Mouse (Mus musculus) neural tube, embryonic 13.5 days (tissue): Measurements from ENCODE around the gene D930048N14Rik. TPM values are rescaled to one million over a fixed set of nuclear protein-coding genes. Genes with fewer than 3 reads are reported as not detected.

Experiments
- ATAC-seq: fragments of 200-750 bp; cut with Nextera tagmentation; 2 replicates; pipeline ENCODE4 v1.8.0; 2017; ENCODE audit warnings: low read depth, mild to moderate bottlenecking, moderate TSS enrichment, moderate library complexity
- H3K27ac ChIP-seq: fragments of 300-500 bp; sonication (generic); replicated peaks from 2 replicates; pipeline ENCODE4 v1.5.1; 2015; ENCODE audit warnings: moderate library complexity, mild to moderate bottlenecking, inconsistent platforms
- H3K27me3 ChIP-seq: fragments of 300-500 bp; sonication (generic); 2 replicates; pipeline ENCODE4 v1.6.1; 2015; ENCODE audit warnings: mild to moderate bottlenecking, inconsistent platforms
- H3K36me3 ChIP-seq: fragments of 300-500 bp; sonication (generic); 2 replicates; pipeline ENCODE4 v1.6.1; 2015; ENCODE audit warnings: mild to moderate bottlenecking, inconsistent platforms
- H3K4me1 ChIP-seq: fragments of 300-500 bp; sonication (generic); replicated peaks from 2 replicates; pipeline ENCODE4 v1.6.1; 2015; ENCODE audit warnings: inconsistent platforms
- H3K4me2 ChIP-seq: fragments of 300-500 bp; sonication (generic); 2 replicates; pipeline ENCODE4 v1.6.1; 2015; ENCODE audit warnings: inconsistent platforms, mild to moderate bottlenecking, moderate library complexity
- H3K4me3 ChIP-seq: fragments of 300-500 bp; sonication (generic); 2 replicates; pipeline ENCODE4 v1.5.1; 2015; ENCODE audit warnings: mild to moderate bottlenecking, inconsistent platforms
- H3K9ac ChIP-seq: fragments of 300-500 bp; sonication (generic); 2 replicates; pipeline ENCODE4 v1.6.1; 2015; ENCODE audit warnings: moderate library complexity, mild to moderate bottlenecking, inconsistent platforms
- H3K9me3 ChIP-seq: fragments of 300-500 bp; sonication (generic); 2 replicates; pipeline ENCODE4 v1.6.1; 2016; ENCODE audit warnings: inconsistent platforms
- WGBS: fragments of 180-500 bp; shearing (Covaris S2); methylation state at CpG from one replicate; pipeline ENCODE4 v1.1.7; 2015; 5-methylcytosine and 5-hydroxymethylcytosine counted together
- polyA plus RNA-seq: library from polyadenylated mRNA; unstranded; fragments of >200 nt; fragmentation: Nextera tagmentation; extraction: Ambion mirVana; gene quantifications from 2 replicates; pipeline ENCODE4 v1.2.1, GENCODE M21; 2015

The D930048N14Rik gene
- polyA plus RNA-seq, 1 experiment from 2014 or later = 0.64 TPM

DNA sequence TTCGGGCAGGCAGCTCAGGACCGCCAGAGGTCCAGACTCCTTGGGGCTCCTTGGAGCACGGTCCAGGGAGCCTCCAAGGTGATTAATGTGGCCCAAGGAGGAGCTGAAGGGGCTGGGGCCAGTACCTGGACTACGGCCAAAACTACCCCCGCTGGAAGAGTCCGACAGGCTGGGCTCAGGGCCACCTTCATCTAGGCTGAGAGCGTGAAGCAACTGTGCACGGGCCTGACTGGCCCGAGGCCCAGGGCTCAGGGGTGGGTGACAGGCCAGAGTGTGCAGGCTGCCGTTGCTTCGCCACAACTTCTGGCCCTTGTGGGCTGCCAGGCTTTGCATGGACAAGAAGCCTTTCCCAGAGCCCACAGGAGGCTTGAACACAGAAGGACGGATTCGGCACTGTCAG, 5.5 kb upstream of the D930048N14Rik start:
- ATAC-seq = no peak

DNA sequence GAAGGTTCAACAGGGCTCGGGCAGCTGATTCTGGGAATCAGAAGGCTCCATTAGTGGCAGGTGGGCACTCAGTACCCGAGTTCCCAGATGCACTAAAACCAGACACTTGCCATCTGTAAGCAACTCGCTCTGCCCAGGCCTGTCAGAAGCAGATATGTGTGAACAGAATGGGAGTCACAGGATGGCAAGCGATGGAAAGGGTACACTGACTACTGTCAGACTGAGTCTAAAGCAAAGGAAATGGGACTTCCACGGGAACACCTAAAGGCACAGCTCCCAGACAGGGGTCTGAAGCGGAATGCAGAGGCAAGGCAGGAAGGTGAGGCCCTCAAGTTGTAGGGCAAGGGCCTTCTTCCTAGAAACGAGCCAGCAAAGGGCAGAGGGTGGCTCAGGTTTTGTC, 4.5 kb upstream of the D930048N14Rik start:
- ATAC-seq = no peak
- Histone ChIP-seq H3K36me3 (0 out of 2 replicates have a peak, but pooled peaks cover 8% of the 10 kb centered on the region), H3K27ac (peak overlapping the region; percentile 72; the same call in 1 of the 2 replicates), H3K4me1 (peaks cover 53% of the 10 kb centered on the region), H3K9ac (no peak overlapping the region), H3K9me3 (no peaks in the 10 kb centered on the region), H3K4me2 (no peak overlapping the region), H3K27me3 (peaks cover 16% of the 10 kb centered on the region), H3K4me3 (no peak overlapping the region)
- whole genome bisulfite sequencing = 84% methylated on average over 7 of the region's 7 CpGs

More for the DNA sequence above, 5.5 kb upstream of the D930048N14Rik start:
- Histone ChIP-seq H3K27me3 (peaks cover 15% of the 10 kb centered on the region), H3K4me3 (no peak overlapping the region), H3K4me2 (no peak overlapping the region), H3K27ac (no peak overlapping the region), H3K36me3 (0 out of 2 replicates have a peak, but pooled peaks cover 8% of the 10 kb centered on the region), H3K9me3 (no peaks in the 10 kb centered on the region), H3K9ac (no peak overlapping the region), H3K4me1 (peaks cover 46% of the 10 kb centered on the region)
- 82% methylated on average over 13 of the region's 13 CpGs for WGBS

DNA sequence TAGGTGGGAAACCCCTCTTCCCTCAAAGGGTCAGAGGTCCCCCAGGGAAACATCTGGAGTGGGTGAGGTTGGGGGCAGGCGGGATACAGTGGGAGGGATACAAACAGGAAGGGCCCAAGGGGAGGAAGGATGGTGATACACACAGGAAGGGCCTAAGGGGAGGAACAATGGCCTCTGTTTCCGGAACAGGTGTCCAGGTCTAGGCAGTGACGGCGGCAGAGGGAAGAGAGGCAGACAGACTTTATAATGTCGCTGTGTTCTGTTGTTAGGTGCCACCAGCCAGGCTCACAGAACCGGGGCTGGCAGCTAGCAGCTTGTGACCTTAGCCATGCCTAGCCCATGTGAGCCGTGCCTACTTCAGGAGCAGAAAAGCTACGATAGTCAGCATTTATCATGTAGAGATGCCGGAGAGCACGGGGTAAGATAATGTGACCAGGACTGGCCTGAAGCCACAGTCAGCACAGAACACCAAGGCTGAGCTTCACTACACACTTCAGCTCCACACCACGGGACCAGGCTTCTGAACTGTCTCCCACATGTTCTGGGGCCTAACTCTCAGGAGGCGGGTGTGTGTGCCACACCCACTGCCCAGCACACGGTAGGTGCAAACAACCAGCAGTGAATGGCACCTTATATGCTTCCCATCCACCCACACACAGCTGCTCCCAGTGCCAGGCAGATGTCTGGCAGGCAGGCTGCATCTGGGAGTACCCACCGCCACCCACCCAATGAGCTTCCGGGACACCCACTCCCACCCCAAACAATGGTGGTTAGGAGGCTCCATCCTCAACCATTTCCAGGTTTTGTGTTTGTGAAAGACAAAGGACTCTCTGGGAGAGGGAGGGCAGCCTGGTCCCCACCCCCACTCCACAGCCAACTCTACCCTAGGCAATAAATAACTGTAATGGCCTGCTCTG, 3.7 kb upstream of the D930048N14Rik start:
- no peak for ATAC-seq
- Histone ChIP-seq H3K4me1 (peaks cover 53% of the 10 kb centered on the region), H3K4me2 (peak overlapping the region; percentile 14; the same call in 1 of the 2 replicates), H3K27me3 (peaks cover 18% of the 10 kb centered on the region), H3K27ac (peak overlapping the region; percentile 72), H3K9me3 (no peaks in the 10 kb centered on the region), H3K9ac (no peak overlapping the region; the same call in 1 of the 2 replicates), H3K36me3 (0 out of 2 replicates have a peak, but pooled peaks cover 8% of the 10 kb centered on the region), H3K4me3 (no peak overlapping the region)
- WGBS = 58% methylated on average over 15 of the region's 15 CpGs

DNA sequence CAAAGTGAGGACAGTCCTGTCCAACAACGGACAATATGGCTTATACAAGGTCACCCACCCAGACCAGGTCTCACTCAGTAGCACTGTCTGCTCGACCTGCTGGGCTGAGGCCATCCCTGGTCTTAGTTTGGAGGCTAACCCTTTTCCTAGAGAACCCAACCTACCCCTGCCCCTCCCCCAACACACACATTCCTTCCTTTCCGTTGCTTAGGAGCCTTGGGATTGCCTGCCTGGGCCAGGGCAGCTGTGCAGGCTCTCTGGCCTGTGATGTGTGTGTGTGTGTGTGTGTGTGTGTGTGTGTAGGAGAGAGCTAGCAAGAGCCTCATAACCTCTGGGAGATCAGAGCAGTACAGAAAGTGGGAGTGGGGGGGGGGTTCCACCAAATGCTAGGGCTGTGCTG, 2.2 kb upstream of the D930048N14Rik start:
- peak; percentile 45; the same call in 1 of the 2 replicates for ATAC-seq
- H3K4me3 ChIP-seq = peak overlapping the region; percentile 61
- 0 out of 2 replicates have a peak, but pooled peaks cover 8% of the 10 kb centered on the region for H3K36me3 ChIP-seq
- H3K27me3 ChIP-seq = peaks cover 20% of the 10 kb centered on the region
- H3K4me1 ChIP-seq = peaks cover 50% of the 10 kb centered on the region
- peak overlapping the region; percentile 93 for H3K4me2 ChIP-seq
- 13% methylated on average over 3 of the region's 3 CpGs for WGBS
- H3K9ac ChIP-seq = 0 out of 2 replicates have a peak overlapping the region, but pooled peaks have one; percentile 17
- H3K9me3 ChIP-seq = no peaks in the 10 kb centered on the region
- peak overlapping the region; percentile 67 for H3K27ac ChIP-seq

DNA sequence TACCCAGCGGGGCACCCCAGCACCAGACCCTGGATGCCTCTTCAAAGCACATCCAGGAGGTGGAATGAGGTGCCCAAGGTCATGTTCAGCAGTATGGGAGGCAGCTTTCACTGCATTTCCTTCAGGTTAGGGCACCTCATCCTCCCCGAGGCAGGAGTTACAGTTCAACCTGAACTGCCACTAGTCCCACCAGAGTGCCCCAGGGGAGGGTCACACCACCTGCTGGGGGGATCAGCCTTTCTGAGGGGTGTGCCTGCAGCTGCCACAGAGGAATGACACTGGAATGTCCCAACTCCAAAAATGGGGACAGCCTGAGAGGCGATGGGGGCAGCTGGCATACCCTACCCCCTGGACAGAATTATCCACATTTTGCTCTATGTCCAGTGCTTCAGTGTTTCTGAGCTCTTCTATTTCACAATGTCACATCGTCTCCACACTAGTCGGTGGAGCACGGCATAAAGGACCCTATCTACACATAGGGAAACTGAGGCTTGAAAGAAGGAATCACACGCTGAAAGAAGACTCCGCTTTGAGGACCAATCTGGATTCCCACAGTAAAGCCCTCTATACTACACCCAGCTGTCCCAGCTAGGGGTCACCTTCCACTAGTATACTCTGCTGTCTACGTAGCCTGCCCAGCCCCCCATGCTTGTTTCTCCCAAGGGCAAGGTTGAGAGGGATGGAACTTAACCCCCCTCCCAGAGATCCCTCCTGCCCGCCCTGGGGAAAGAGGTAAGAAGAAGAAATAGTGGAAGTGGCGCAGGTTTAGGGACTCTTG, 1.5 kb upstream of the D930048N14Rik start:
- Histone ChIP-seq H3K27ac (peak overlapping the region; percentile 67), H3K9me3 (no peaks in the 10 kb centered on the region), H3K27me3 (peaks cover 20% of the 10 kb centered on the region), H3K4me3 (peak overlapping the region; percentile 61), H3K9ac (peak overlapping the region; percentile 80), H3K4me1 (peaks cover 44% of the 10 kb centered on the region), H3K36me3 (0 out of 2 replicates have a peak, but pooled peaks cover 2% of the 10 kb centered on the region), H3K4me2 (peak overlapping the region; percentile 93)
- 27% methylated on average over 11 of the region's 11 CpGs for WGBS
- no peak for ATAC-seq

DNA sequence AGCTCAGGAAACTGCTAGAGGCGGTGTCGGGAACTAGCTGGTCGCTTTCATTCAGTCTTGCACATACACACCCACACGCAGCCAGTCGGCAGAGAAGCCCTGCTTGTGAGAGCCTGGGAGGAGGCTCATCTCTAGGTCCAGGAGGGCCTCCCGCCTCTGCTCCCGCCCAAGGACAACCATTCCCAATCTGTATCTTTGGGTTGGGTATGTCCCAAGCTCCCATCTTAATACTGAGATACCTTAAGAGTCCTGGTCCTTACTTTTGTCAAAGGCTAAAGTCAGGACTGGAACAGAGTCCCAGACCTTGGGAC, 910 bp upstream of the D930048N14Rik start:
- peak overlapping the region; percentile 80 for H3K9ac ChIP-seq
- H3K27ac ChIP-seq = no peak overlapping the region
- no peak for ATAC-seq
- H3K4me3 ChIP-seq = peak overlapping the region; percentile 61
- peak overlapping the region; percentile 93 for H3K4me2 ChIP-seq
- peaks cover 20% of the 10 kb centered on the region for H3K27me3 ChIP-seq
- H3K4me1 ChIP-seq = peaks cover 44% of the 10 kb centered on the region
- 7% methylated on average over 7 of the region's 7 CpGs for WGBS
- H3K36me3 ChIP-seq = no peaks in the 10 kb centered on the region
- H3K9me3 ChIP-seq = no peaks in the 10 kb centered on the region

DNA sequence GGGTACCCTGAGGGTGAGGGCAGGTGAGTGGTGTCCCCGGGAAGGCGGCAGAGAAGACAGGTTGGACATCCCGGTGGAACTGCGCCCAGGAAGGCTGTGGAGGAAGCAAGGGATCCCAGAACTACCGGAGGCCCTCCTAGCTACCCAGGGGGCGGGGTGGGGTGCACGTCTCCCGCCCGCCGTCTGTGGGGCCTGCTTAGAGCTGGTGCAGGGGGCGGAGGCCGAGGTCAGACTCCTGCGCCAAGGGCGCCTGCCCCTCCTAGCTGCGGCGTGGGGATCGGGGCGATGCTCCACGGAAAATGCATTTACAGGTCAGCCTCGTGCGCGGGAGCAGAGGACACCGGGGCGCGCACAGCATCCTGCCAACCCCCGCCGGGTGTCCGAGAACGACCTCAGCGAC, 493 bp upstream of the D930048N14Rik start:
- H3K4me2 ChIP-seq = peak overlapping the region; percentile 93
- peak; percentile 28; the same call in 1 of the 2 replicates for ATAC-seq
- under 1% methylated on average over 30 of the region's 30 CpGs for WGBS
- H3K27ac ChIP-seq = 0 out of 2 replicates have a peak overlapping the region, but pooled peaks have one; percentile 7
- peaks cover 20% of the 10 kb centered on the region for H3K27me3 ChIP-seq
- peak overlapping the region; percentile 61 for H3K4me3 ChIP-seq
- H3K9ac ChIP-seq = peak overlapping the region; percentile 80
- peaks cover 43% of the 10 kb centered on the region for H3K4me1 ChIP-seq
- H3K9me3 ChIP-seq = no peaks in the 10 kb centered on the region
- no peaks in the 10 kb centered on the region for H3K36me3 ChIP-seq

DNA sequence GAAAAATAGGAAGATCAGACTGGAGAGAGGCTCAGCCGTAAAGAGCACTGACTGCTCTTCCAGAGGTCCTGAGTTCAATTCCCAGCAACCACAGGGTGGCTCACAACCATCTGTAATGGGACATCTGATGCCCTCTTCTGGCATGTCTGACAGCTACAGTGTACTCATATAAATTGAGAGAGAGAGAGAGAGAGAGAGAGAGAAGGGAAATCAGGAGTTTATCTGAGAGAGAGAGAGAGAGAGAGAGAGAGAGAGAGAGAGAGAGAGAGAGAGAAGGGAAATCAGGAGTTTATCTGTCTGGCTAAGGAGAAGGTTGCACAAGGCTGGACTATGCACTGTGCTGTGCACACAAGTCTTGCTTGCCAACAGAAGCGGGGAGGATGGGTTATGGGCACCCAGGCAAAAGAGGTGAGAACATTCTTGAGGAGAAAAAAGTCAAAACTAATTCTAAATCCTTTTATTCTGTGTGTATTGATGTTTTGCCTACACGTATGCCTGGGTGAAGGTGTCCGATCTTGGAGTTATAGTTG, 2.2 kb downstream of the D930048N14Rik start:
- Histone ChIP-seq H3K4me3 (no peak overlapping the region), H3K4me1 (peaks cover 29% of the 10 kb centered on the region), H3K4me2 (no peak overlapping the region), H3K36me3 (no peaks in the 10 kb centered on the region), H3K9ac (no peak overlapping the region), H3K27me3 (peaks cover 20% of the 10 kb centered on the region), H3K9me3 (no peaks in the 10 kb centered on the region), H3K27ac (no peak overlapping the region)
- ATAC-seq = no peak
- 93% methylated on average over 4 of the region's 4 CpGs for WGBS

DNA sequence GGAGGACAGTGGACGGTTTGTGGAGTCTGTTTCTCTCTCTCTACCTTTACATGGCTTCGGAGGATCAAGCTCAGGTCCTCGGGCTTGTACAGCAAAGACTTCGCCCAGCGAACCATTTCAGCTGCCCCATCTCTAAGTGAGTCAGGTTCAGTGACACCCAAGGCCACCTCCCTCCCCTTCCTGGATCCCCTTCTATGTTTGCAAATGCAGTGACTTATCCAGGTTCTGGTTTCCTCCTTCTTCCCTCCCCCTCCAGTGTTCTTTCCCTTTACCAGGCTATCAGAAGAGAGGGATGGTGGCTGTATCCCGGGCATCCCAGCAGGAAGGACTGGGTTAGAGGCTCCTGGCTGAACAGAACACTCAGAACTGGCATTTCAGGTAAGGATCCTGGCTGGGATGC, 3.0 kb downstream of the D930048N14Rik start:
- Histone ChIP-seq H3K4me3 (no peak overlapping the region), H3K4me1 (peaks cover 30% of the 10 kb centered on the region), H3K4me2 (no peak overlapping the region), H3K9ac (no peak overlapping the region), H3K9me3 (no peaks in the 10 kb centered on the region), H3K27ac (no peak overlapping the region), H3K36me3 (no peaks in the 10 kb centered on the region), H3K27me3 (peaks cover 20% of the 10 kb centered on the region)
- ATAC-seq = no peak
- WGBS = 87% methylated on average over 6 of the region's 6 CpGs

DNA sequence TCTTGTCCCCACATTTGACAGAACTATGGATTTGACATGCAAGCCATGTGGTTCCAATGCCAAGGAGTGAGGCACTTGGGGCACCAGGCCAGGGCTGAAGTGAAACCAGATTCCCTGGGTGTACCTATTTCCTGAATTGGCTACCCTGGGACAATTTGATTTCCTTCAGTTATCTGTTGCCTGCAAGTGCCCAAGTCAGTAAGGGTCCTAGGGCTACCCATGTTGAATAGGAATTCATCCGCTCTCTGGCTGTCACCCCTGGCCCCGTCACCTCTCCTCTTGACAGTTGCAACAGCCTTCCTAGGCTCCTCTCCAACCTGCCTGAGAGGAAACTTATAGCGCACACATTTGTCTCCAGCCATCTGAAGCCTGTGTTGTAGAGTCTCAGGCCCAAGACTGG, 4.1 kb downstream of the D930048N14Rik start:
- WGBS = 92% methylated on average over 3 of the region's 3 CpGs
- Histone ChIP-seq H3K9ac (no peak overlapping the region), H3K36me3 (no peaks in the 10 kb centered on the region), H3K4me2 (no peak overlapping the region), H3K27me3 (peaks cover 8% of the 10 kb centered on the region), H3K9me3 (no peaks in the 10 kb centered on the region), H3K4me1 (peaks cover 24% of the 10 kb centered on the region), H3K27ac (no peak overlapping the region), H3K4me3 (no peak overlapping the region)
- no peak for ATAC-seq

DNA sequence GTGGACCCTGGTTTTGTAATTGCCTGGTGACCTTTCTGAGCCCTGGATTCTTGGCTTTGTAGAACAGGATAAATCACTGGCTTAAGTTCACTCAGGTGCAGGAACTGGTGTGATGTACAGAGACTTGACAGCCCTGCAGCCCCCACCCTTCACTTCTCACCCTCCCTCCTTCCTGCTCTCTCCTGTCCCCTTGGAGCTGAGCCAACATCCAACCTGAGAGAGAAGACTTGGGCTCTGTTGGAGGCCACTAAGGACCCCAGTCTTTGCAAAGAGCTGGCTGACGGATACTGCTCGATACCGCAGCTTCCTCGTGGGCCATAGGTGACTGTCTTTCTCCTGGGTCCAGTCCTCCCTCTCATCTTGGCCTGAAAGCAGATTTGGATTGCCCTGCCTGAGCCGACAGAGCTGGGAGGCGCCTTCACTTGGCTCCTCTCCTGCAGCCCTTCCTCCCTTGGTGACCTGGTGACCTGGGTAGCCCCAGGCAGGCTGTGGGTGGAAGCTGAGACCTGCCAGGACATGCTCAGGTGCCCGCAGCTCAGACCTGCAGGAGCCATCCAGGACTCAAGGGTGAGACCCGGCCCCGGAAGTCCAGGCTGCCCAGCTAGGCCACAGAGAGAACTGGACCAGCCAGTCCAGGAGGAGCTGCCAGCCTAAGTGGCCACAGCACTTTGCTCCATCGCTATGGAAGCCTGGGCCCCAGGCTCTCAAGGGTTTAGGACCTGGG, 6.2 kb downstream of the D930048N14Rik start:
- 82% methylated on average over 10 of the region's 10 CpGs for WGBS
- Histone ChIP-seq H3K4me2 (no peak overlapping the region), H3K9ac (no peak overlapping the region), H3K36me3 (no peaks in the 10 kb centered on the region), H3K27me3 (peaks cover 2% of the 10 kb centered on the region; the same call in 1 of the 2 replicates), H3K4me1 (peaks cover 12% of the 10 kb centered on the region), H3K27ac (no peak overlapping the region), H3K4me3 (no peak overlapping the region), H3K9me3 (no peaks in the 10 kb centered on the region)
- ATAC-seq = no peak
